Mouse (Mus musculus) CD4-positive, CD25-positive, alpha-beta regulatory T cell, adult 4 months (primary cell): ENCODE data around the gene Znrf3. TPM values are rescaled to one million over a fixed set of nuclear protein-coding genes. Genes with fewer than 3 reads are reported as not detected.

Experiments
- ATAC-seq: one replicate; pipeline ENCODE4 v1.8.0; 2017
- polyA plus RNA-seq, 2 experiments: library from polyadenylated mRNA; unstranded; fragments of 100-300 nt; shearing (Covaris generic); gene quantifications; one replicate each; pipeline ENCODE4 v1.2.1; 2017

Gene Znrf3
- polyA plus RNA-seq, 2 experiments from 2014 or later, result 21.3 to 24.1 TPM

DNA sequence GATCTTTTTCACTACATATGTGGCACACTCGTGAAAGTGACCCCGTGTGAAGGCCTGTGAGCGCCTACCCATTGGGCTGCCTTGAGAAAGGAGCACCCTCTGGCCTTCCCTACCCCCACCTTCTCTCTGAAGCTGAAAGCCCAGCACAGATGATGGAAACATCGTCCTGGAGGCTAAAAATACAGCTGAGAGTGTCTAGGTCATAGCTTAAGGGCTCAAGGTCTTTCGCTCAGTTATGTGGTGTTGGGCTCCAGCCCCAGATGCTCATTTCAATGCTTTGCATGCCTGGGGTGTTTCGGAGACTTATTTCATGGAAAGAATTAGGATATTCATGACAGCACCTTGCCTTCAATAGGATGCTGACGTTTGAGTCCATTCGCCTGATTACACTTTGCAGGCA, 178.9 kb downstream of the Znrf3 start:
- ATAC-seq, result no peak

DNA sequence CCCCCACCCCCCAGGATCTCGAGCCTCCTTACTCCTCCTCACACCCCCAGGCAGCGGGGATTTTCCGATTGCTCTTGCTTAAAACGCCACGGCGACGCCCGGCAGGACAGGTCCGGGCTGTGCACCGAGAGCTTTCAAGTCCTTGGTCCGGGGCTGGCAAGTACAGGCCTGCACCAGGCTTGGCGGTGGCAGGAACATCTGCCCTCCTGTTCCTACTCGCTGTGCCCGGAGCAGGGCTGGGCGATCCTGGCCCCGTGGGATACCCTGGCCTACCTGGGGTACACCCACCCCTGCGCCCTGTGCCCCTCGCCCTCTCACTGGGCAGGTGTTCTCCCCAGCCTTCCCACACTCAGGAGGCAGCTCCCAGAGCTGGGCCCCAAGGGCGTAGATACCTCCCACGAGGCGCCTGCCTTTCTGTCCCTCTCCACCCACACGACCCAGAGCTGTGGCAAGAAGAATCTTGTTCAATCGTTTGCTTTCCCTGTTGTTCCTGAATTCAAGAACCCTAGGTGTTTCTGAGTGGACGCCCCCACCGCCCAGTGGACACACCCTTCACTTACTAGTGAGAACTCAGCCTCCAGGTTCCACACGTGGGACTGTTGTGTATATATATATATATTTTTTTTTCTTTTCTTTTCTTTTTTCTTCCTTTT, 181.4 kb downstream of the Znrf3 start:
- no peak for ATAC-seq

DNA sequence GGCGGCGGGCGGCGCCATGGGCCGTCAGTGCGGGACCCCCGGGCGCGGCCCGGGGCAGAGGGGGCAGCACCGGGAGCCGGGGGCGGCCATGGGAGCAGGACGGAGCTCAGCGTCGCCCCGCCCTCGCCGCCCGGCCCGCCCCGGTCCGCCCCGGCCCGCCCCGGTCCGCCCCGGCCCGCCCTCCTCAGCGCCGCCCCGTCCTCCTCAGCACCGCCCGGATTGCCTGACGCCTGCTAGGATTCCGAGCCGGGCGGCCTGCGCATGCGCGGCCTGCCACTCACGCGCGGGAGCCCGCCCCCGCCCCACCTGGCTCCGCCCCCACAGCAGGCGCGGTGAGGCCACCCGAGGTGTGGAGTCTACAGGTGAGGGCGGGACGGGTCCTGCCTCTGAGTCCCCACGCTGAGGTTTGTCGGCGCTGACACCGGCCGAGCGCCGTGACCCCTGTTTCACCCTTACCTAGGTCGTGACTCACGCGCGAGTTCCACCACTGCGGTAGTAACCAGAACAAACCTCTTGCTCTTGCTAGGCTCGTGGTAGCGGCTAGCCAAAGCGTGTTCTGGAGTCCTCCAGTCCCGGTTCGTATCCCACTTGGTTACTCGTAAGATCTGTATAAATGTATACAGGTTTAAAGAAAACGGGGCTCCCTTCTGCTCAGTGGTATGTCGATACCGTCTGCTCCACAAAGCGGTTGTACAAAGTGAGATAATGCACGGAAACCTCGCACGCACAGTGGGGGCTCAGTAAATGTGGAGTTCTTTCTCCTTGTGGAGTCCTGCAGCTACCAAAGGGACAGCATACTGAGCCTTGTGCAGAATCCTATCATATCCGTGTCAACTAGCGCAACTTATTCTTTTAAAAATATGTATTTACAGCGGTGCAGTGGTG, 182.9 kb downstream of the Znrf3 start, which contains the start of gene Kremen1:
Gene Kremen1 (minus strand): TSS at position 51 of the 885 bp plus-strand sequence.
- ATAC-seq, result peak; percentile 78

DNA sequence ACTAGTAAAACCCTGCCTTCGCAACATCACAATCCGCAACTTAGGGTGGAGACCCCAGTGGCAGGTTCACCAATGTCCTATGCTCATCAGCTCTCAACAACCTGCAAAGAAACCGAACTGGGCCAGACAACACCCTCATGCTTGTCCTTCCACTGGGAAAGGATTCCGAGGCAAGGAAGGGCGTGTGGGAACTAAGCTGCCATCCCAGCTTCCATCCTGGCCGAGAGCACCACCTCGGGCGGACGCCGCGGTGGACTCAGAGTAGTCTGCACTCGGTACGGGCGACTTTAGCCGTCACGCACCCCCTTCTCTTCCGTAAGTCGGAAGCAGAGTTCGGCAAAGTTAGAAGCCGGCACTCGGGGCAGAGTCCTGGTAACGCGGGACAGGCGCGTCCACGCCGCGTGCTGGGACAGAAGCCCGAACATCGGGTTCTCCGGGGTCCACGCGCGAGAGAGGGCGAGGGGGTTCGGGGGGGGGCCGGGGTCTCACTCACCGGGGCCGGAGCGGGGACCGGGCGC, 183.6 kb downstream of the Znrf3 start:
- peak; percentile 24 for ATAC-seq

DNA sequence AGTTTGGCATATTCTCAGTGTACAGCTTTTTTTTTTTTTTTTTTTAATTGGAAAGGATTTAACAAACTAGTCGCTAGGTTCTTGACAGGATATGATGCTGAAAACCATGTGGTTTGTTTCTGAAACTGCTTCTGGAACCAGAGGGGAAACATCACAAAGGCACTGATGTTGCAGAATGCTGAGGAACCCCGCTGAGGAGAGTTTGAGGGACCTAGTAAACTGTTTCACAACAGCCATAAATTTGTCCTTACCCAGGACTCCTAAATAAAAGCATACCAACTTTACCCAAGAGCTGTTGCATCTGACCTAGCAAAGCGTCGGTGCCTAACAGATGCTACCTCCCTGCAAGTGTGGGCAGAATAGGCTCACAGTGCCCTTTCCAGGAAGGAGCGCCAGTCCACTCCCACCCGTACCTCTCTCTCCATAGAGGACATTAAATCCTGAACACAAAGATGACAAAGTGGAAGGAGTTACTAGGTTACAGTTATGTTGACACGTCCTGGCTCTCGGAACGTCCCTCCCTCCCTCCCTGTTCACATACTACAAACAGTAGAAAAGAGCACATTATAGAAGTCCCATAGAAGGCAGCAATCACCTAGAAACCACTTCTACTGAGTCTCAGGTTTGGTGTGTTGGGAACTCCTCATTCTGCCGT, 184.6 kb downstream of the Znrf3 start:
- peak; percentile 45 for ATAC-seq

DNA sequence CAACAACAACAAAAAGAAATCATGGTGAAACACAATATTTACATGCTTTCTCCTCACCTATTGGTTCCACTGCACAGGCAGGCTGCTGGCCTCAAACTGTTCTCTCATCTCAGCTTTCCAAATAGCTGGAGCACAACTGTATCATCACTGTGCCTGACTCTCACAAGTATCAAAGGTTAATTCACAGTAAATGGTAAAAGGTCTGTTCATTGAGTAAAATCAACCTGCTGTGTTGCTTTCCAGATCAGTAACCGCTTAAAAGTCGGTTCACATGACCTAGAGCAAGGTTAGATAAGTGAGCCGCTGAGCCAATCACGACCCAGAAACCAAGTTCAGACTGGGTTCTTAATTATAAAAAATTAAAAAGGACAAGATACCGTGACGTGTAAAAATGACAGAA, 186.6 kb downstream of the Znrf3 start:
- no peak for ATAC-seq

DNA sequence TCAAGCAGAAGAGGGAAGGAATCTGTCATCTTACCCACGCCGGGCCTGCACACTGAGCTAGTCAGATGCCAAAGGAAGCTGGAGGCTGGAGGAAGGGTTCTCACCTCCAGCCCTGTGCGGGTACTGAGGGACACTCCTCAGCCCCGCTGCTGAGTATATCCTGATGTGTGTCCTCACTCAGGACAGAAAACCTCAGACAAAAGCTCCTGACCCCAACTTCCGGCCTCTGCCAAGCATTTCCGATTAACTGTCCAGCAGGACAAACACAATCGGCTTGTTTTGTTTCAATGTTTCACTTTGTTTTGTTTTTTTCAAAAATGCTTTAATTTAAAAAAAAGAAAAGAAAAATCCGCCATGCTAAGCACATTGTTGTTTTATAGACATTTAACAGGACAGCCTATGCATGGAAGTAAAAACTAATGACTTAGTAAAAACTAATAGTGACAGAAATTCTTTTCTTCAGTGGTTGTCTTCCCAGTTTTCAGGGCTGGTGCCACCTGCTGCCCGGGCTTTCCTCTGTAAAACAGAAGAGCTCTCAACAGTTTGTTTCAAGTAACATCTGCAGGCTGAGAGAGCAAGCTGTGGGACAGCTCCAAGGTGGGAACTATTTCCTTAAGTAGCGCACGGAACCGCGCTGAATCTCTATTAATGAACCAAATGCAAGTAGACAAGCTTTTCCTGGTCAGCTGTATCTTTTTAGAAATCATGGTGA, 187.3 kb downstream of the Znrf3 start:
- ATAC-seq, result no peak

DNA sequence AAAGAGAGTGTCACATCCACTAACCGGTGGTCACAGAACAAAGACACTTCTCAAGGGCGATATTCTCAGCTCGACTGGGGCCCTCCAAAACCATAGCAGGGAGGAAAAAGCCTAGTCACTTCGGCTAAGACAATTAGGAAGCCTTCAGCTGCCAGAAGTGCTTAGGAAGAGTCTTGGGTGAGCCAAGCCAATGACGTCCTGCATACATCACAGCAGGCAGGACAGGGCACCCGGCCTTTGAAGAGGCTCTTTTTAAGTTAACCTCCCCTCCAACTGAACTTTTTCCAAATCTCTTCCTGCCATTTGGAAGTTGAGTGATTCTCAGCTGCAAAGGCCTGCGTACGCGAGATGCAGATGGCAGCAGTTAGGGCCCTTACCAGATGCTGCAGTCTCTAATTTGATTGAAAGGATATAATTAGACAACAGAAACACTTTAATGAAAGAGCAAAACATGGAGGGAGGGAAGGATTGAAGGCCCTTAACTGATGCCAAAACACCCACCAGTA, 189.1 kb downstream of the Znrf3 start:
- no peak for ATAC-seq

DNA sequence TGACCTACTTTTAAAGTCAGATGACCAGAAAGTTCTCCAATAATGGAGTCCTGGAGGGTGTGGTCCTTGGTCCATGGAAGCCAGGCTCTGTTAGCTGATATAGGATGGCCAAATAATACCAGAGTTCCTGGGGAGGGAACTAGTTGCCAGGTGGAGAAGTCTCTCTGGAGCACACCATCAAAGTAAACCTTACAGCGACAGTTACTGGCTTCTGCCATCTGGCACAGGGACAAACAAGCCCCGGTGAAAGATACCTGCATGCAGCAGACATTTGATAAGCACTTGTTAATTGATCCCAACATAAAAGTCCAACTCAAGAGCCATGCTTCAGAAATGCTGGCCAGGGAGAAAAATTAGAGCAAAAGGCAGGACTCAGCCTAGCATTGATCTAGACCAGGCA, 190.6 kb downstream of the Znrf3 start:
- no peak for ATAC-seq

DNA sequence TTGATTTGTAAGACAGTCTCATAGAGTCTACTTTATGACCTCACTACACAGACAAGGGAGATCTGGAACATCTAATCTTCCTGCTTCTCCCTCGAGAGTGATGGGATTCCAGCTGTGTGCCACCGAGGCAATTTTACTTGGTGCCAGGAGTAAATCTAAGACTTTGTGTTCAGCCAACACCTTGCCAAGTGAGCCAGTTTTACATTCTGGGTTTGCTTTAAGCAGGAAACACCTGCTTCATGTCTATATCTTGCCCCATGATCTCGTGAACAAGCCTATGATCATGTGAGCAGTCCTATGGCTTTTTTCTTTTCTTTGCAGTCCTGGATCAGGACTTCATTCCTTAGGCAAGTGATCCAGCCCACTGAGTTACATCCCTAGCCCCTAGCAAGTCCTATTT, 191.1 kb downstream of the Znrf3 start:
- ATAC-seq, result peak; percentile 45

DNA sequence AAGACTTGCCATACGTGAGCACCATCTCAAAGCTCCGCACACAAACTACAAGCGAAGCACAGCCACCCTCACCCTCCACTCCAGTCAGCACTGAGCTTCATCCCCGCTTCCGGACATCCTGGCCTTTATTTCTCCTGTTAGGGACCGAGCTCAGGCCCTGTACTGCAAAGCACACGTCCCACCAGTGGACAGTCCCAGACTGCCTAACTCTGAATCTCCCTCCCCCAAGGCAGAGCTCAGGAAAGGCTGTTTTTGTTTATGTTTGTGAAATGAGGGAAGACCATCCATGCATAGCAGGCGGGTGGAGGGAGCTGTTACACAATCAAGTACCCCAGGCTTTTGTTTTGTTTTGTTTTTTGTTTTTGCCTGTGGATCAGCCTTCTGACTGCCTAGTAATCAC, 191.9 kb downstream of the Znrf3 start:
- ATAC-seq, result no peak

DNA sequence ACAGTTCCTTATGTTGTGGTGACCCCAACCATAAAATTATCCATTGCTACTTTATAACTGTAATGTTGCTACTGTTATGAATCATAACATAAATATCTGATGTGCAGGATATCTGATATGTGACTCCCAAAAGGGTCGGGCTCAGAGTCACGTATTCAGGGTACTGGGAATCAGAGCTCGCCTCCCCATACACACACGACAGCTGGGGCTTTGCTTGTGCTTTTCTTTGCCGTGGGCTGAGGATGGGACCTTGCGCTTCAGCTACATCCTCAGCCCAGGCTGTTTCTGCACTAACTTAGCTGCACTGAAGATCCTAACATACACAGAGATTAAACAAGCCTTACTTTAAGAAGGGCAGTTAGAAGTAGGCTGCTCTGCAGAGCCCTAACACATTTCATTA, 193.5 kb downstream of the Znrf3 start:
- ATAC-seq, result no peak

DNA sequence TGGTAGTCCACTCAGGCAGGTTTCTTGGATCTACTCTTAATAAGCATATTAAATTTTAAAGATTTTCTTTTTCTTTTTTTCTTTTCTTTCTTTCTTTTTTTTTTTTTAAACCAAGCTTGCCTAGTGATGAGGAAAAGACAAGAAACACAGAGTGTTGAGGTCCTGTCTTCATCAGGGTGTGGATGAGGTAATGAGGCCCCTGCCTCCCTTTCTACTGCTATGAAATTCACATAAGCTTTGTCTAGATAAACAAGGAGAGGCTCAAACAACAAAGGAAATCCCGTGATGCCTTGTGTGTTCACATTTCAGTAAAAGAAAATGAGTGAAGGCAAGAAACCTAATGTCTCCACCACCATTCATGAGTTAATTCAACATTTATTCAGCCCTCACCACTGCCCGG, 196.4 kb downstream of the Znrf3 start:
- no peak for ATAC-seq

DNA sequence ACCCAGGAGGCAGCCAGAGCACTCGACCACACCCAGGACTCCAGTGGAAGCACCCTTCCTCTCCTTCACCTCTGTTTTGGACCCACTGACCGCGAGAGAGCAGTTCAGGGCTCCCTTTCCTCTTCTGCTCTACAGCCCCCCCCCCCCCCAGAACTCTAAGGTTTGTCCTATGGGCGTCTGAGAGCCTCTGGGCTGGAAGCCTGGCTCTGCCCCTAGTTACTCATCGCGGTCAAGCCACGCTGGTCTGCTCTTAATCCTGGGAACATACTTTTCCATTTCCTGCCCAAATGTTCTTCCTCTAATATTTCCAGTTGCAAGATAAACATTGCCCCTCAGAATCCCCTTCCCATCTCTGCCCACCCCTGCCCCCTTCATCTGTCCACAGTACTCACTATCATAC, 199.2 kb downstream of the Znrf3 start:
- ATAC-seq, result no peak

DNA sequence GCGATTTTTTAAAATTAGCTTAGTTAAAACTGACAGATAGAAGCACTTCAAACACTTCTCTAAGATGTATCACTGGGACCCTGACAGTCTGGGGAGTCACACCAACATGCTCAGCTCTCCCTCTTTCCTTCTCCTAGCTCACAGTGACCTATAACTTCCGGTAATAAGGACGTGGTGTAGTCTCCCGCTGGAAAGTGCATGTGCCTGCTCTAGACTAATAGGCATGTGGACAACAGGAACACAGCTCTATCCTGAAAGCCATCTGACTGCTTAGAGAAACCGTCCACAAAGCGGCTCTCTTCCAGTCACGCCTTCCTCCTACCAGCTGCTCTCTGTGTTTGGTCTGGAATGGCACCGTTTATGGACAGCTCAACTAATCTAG, 199.9 kb downstream of the Znrf3 start:
- no peak for ATAC-seq

DNA sequence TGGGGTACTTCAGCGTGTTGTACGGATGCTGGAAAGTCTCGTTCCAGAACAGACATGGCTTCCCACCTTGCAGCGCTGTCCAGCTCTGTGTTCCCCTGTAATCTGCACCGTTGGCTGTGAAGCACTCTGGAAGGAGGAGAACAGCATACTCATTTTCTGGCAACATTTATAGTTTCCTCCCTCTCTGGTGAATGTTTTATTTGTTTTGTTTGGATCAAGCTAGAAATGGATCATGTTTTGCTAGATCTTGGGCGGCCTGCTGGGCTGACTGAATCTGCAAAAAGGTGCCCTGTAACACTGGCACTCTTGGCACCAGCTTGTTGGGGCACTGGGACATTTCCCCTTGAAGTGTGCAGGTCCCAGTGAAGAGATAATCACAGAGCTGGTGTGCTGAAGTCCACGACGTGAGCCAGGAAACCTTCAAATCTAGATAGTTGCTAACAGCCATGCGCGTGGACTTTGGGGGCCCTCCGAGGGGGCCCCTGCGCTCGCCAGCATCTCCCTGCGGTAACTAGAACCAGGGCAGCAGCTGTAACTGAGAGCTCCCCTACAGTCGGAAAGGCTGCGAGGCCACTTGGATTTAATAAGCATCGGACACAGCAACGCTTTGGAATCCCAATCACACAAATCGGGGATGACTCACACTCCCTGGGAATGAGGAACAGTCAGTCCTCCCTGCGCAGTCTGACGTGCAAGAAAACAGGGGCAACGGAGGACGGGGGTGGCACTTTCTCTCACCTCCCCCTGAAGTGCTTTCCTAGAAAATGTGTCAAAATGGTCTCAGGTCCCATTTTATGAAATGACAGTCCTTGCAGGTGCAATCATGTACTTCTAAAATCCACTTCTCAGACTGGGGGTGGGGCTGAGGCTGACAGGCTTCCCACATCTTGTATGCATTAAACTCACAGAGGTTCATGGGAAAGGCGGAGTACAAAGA, 200.6 kb downstream of the Znrf3 start:
- ATAC-seq, result no peak

DNA sequence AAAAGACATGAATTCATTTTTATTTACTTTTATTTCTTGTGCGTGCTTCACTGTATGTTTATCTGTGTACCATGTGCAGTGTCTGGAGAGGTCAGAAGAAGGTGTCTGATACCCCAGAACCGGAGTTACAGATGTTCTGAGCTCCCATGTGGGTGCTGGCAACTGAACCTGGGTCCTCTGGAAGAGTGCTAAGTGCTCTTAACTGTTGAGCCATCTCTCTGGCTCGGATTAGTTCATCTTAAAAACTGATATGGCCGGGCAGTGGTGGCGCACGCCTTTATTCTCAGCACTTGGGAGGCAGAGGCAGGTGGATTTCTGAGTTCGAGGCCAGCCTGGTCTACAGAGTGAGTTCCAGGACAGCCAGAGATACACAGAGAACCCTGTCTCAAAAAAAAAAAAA, 201.4 kb downstream of the Znrf3 start:
- no peak for ATAC-seq

DNA sequence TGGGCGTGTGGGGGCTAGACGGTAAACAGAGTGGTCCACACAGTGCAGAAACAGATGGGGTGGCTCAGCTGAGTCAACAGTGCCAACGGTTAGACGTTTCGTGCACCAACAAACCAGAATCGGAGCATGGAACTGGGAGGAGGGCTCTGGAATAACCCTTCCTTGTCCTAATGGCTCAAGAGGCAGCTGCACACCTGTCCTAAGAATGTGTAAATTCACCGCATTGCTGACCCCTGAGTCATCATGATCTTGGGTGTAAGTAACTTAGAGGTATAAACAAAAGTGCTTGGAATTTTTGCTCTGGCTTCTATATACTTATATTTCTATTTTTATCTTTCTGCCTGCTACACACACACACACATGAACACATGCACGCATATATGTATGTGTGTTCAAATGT, 202.5 kb downstream of the Znrf3 start:
- no peak for ATAC-seq

DNA sequence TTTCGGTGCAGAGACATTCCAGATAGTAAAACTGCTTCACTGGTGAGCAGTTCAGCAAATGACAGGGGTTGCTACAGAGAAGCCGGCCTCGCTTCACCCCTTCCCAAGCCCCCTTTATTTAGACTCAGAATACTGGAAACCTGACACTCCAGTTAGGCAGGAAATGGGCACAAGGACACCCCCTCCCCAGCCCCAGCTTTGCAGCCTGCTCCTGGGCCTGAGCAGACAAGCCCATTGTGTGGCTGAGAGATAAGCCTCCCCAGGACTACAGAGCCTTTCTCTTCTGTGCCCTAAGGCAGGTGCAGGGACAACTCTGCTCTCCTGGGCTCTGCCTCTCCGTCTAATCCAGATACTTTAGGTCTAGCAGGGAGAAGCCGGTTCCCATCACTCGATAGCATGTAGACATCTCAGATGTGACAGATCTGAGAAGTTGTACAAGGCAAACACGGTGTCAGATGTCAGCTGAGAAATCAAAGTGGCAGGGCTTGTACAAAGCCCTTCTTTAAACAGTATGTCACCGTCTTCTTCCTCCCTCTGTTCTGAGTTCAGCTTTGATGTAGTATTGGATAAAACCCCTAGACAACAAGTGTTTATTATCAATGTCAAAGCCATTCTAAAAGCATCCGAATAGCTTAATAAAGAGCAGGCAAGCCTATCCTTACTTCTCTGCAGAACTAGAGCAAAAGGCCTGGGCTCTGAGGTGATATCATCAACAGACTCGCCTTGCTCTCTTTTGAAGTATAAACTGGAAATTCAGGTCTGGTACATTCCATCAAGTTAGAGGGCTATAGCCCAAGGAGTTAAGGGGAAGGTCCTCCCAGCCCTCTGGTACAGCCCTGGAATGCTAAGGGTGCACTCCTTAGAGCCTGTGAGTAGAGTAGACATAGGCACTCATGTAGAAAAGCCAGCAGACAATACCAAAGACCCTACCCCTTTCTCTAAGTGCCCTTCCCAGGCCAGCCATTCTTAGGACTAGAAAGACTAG, 204.6 kb downstream of the Znrf3 start:
- no peak for ATAC-seq
